ENCODE assay signal across 8 mouse cellular contexts in the genomic region with DNA sequence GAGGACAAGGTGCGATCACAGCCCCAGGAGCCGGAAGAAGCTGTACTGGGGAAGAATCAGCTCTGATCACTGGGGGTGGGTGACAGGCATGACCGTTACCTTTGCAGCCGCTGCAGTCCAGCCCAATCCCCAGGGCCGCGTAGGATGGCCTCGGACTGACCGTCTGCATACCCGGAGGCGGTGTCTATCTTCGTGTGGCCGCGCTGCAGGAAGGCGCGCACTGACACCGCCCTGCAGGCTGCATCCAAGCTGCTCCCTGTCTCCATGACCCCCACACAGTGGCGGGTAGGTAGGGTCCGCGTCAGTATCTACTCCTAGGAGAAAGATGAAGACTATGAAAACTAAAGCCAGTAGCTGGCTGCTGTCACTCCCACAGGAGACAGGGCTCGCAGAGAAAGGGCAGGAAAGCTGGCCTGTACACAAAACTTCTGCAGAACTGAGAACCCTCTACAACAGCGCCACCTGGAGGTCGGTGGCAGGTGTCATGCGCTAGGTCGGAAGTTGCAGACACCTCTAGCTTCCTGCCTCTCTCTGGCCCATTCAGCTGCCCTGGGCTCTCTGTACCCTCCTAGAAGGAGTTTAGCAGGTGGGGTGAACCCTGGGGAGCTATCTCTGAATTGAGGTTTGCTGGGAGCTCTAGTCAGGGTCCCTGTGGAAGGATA. TPM values are rescaled to one million over a fixed set of nuclear protein-coding genes. Genes with fewer than 3 reads are reported as not detected.
A peak's percentile ranks its signal among the peaks of the same experiment; 100 is the strongest.
DNase-seq lines count a peak whose midpoint lies in the region; ATAC-seq and TF ChIP-seq lines count a peak whose summit lies in the region.

No protein-coding gene starts in this region.

- H3K4me1 ChIP-seq in embryonic facial prominence, embryonic 10.5 days, result peaks cover 7% of the 10 kb centered on the region; the same call in 1 of the 2 replicates
- no peaks in the 10 kb centered on the region for H3K4me1 ChIP-seq in heart, adult 2 months (ENCODE audit: control insufficient read depth, insufficient read depth, low read length)
- H3K4me1 ChIP-seq in stomach, embryonic 14.5 days (ENCODE audit: control insufficient read depth, insufficient read depth, low read length), result no peaks in the 10 kb centered on the region

- H3K27ac ChIP-seq in embryonic facial prominence, embryonic 10.5 days (replicated peaks), result no peak overlapping the region; the same call in 1 of the 2 replicates
- no peak overlapping the region for H3K27ac ChIP-seq in heart, adult 2 months
- H3K27ac ChIP-seq in stomach, embryonic 14.5 days (ENCODE audit: low read length), result no peak overlapping the region

- TF ChIP-seq EP300 in heart, adult 2 months (IDR thresholded peaks at IDR 0.05; ENCODE audit: insufficient read depth, low read depth, low read length), result 0 out of 2 replicates have a peak, but pooled peaks have one; percentile 45

- peak; percentile 91 for DNase-seq in A20 (ENCODE audit: low read depth, low spot score)
- peak; percentile 89 for DNase-seq in adrenal gland, postnatal 10 days
- DNase-seq in embryonic facial prominence, embryonic 10.5 days (ENCODE audit: low spot score), result peak; percentile 84
- DNase-seq in heart, adult 2 months, result peak; percentile 79 to 84
- DNase-seq in kidney, adult 11 months, result peak; percentile 74
- DNase-seq in liver, result peak; percentile 94
- peak; percentile 93 for DNase-seq in naive thymus-derived CD4-positive, alpha-beta T cell, adult 2 months (ENCODE audit: low read depth)

- H3K27me3 ChIP-seq in embryonic facial prominence, embryonic 10.5 days (replicated peaks; ENCODE audit: low read depth, poor library complexity, severe bottlenecking), result peaks cover 33% of the 10 kb centered on the region
- H3K27me3 ChIP-seq in heart, adult 2 months (ENCODE audit: control insufficient read depth, insufficient read depth, low read length), result no peaks in the 10 kb centered on the region
- no peaks in the 10 kb centered on the region; the same call in 1 of the 2 replicates for H3K27me3 ChIP-seq in stomach, embryonic 14.5 days (ENCODE audit: control insufficient read depth, insufficient read depth, low read length)

- intact Hi-C loops in heart, adult 2 months (cut with DNase I), result loop anchor here (1.0 to 5.0 kb wide), 2 partner anchors 50 to 251 kb away; no protein-coding TSS in a partner anchor

- no peak for TF ChIP-seq POLR2A in heart, adult 2 months (IDR thresholded peaks at IDR 0.05; ENCODE audit: insufficient read depth, low read depth, low read length)

- no peaks in the 10 kb centered on the region for H3K79me2 ChIP-seq in heart, adult 2 months (replicated peaks; ENCODE audit: control insufficient read depth, insufficient read depth, low read length)

- TF ChIP-seq CTCF in heart, adult 2 months (IDR thresholded peaks at IDR 0.05), result peak; percentile 84

- 27% methylated on average over 24 of the region's 24 CpGs for WGBS in embryonic facial prominence, embryonic 10.5 days
- 12% methylated on average over 24 of the region's 24 CpGs for WGBS in heart, adult 2 months
- 19% methylated on average over 24 of the region's 24 CpGs for whole genome bisulfite sequencing in stomach, embryonic 14.5 days

- no peaks in the 10 kb centered on the region for H3K9me3 ChIP-seq in embryonic facial prominence, embryonic 10.5 days
- H3K9me3 ChIP-seq in stomach, embryonic 14.5 days (ENCODE audit: control insufficient read depth, low read depth, low read length), result no peaks in the 10 kb centered on the region; the same call in 1 of the 2 replicates

- peak; percentile 72; the same call in 1 of the 2 replicates for ATAC-seq in stomach, embryonic 14.5 days (ENCODE audit: insufficient number of reproducible peaks, insufficient read depth, low FRiP score, low read depth)

- peak overlapping the region; percentile 42 for H3K4me3 ChIP-seq in embryonic facial prominence, embryonic 10.5 days
- no peak overlapping the region; the same call in 1 of the 2 replicates for H3K4me3 ChIP-seq in heart, adult 2 months
- H3K4me3 ChIP-seq in stomach, embryonic 14.5 days (ENCODE audit: low read depth, low read length), result no peak overlapping the region

- no peaks in the 10 kb centered on the region for H3K36me3 ChIP-seq in embryonic facial prominence, embryonic 10.5 days (replicated peaks)
- H3K36me3 ChIP-seq in heart, adult 2 months (ENCODE audit: control insufficient read depth, insufficient read depth, low read length), result no peaks in the 10 kb centered on the region
- H3K36me3 ChIP-seq in stomach, embryonic 14.5 days (ENCODE audit: control insufficient read depth, insufficient read depth, low read length), result no peaks in the 10 kb centered on the region

- peak overlapping the region; percentile 37 for H3K9ac ChIP-seq in heart, adult 2 months (ENCODE audit: low read depth, low read length)
- H3K9ac ChIP-seq in stomach, embryonic 14.5 days (replicated peaks; ENCODE audit: low read depth, low read length), result no peak overlapping the region

- peak overlapping the region; percentile 40 for H3K4me2 ChIP-seq in stomach, embryonic 14.5 days (replicated peaks; ENCODE audit: low read depth, low read length)

RNA-seq across cellular contexts. Expression of a gene that starts 15.4 kb away (rescaled TPM):
- 10 to 100 TPM; 55.0 to 56.4 TPM for total RNA-seq in adrenal gland, postnatal 10 days (2021)
- polyA plus RNA-seq in embryonic facial prominence, embryonic 10.5 days (2016; fragmentation: Nextera tagmentation; extraction: Ambion mirVana), result 180 and 187 TPM in 2 replicates
- total RNA-seq in heart, adult 2 months (2021), result 10 to 100 TPM; 27.1 to 31.3 TPM
- polyA plus RNA-seq in heart, adult 2 months (2012; rRNA removed), result 16.5 TPM in 2 replicates
- 94.0 and 96.9 TPM in 2 replicates for polyA plus RNA-seq in stomach, embryonic 14.5 days (2014; fragmentation: Nextera tagmentation; extraction: Ambion mirVana)

RNA-seq across cellular contexts. Expression of a gene that starts 15.4 kb away (rescaled TPM):
- 10 to 100 TPM; 37.2 to 47.6 TPM for total RNA-seq in adrenal gland, postnatal 10 days (2021)
- 30.3 and 33.1 TPM in 2 replicates for polyA plus RNA-seq in embryonic facial prominence, embryonic 10.5 days (2016; fragmentation: Nextera tagmentation; extraction: Ambion mirVana)
- total RNA-seq in heart, adult 2 months (2021), result 10 to 100 TPM; 45.5 to 47.4 TPM
- polyA plus RNA-seq in heart, adult 2 months (2012; rRNA removed), result 47.5 and 57.6 TPM in 2 replicates
- polyA plus RNA-seq in stomach, embryonic 14.5 days (2014; fragmentation: Nextera tagmentation; extraction: Ambion mirVana), result 22.4 and 24.5 TPM in 2 replicates

RNA-seq across cellular contexts. Expression of a gene that starts 15.5 kb away (rescaled TPM):
- total RNA-seq in adrenal gland, postnatal 10 days (2021), result 100 to 1,000 TPM; 104 to 136 TPM
- polyA plus RNA-seq in embryonic facial prominence, embryonic 10.5 days (2016; fragmentation: Nextera tagmentation; extraction: Ambion mirVana), result 60.5 and 64.9 TPM in 2 replicates
- 100 to 1,000 TPM in 1 of 2 experiments, 10 to 100 TPM in 1; 90.0 to 109 TPM for total RNA-seq in heart, adult 2 months (2021)
- 107 and 123 TPM in 2 replicates for polyA plus RNA-seq in heart, adult 2 months (2012; rRNA removed)
- polyA plus RNA-seq in stomach, embryonic 14.5 days (2014; fragmentation: Nextera tagmentation; extraction: Ambion mirVana), result 86.6 and 88.1 TPM in 2 replicates

RNA-seq across cellular contexts. Expression of a gene that starts 26.4 kb away (rescaled TPM):
- 10 to 100 TPM; 65.6 to 67.0 TPM for total RNA-seq in adrenal gland, postnatal 10 days (2021)
- polyA plus RNA-seq in embryonic facial prominence, embryonic 10.5 days (2016; fragmentation: Nextera tagmentation; extraction: Ambion mirVana), result 141 and 158 TPM in 2 replicates
- 10 to 100 TPM; 48.4 to 51.3 TPM for total RNA-seq in heart, adult 2 months (2021)
- 30.9 and 40.2 TPM in 2 replicates for polyA plus RNA-seq in heart, adult 2 months (2012; rRNA removed)
- polyA plus RNA-seq in stomach, embryonic 14.5 days (2014; fragmentation: Nextera tagmentation; extraction: Ambion mirVana), result 107 and 108 TPM in 2 replicates

RNA-seq across cellular contexts. Expression of a gene that starts 26.4 kb away (rescaled TPM):
- total RNA-seq in adrenal gland, postnatal 10 days (2021), result 1 to 10 TPM; 8.0 to 8.7 TPM
- 17.5 and 17.7 TPM in 2 replicates for polyA plus RNA-seq in embryonic facial prominence, embryonic 10.5 days (2016; fragmentation: Nextera tagmentation; extraction: Ambion mirVana)
- total RNA-seq in heart, adult 2 months (2021), result 1 to 10 TPM; 5.1 to 5.9 TPM
- polyA plus RNA-seq in heart, adult 2 months (2012; rRNA removed), result 22.7 and 22.8 TPM in 2 replicates
- 9.5 and 13.7 TPM in 2 replicates for polyA plus RNA-seq in stomach, embryonic 14.5 days (2014; fragmentation: Nextera tagmentation; extraction: Ambion mirVana)
